19 mouse cellular contexts compared by ENCODE assay signal in genomic region chr5:28373498-28374427, GRCm38 (mm10). TPM values are rescaled to one million over a fixed set of nuclear protein-coding genes. Genes with fewer than 3 reads are reported as not detected.
A peak's percentile ranks its signal among the peaks of the same experiment; 100 is the strongest.
DNase-seq lines count a peak whose midpoint lies in the region; ATAC-seq and TF ChIP-seq lines count a peak whose summit lies in the region.
"Had no signal": no experiment of that assay in that cellular context is flagged by ENCODE, and none has a peak within 500 bp of the region (broad histone marks: within the 10 kb centered on the region; RNA-seq: fewer than 3 reads in every experiment).

No protein-coding gene starts in this region.

- peaks cover 1% of the 10 kb centered on the region for H3K36me3 ChIP-seq in kidney, adult 2 months (ENCODE audit: control insufficient read depth, insufficient read depth, low read length)
- H3K36me3 ChIP-seq in midbrain, embryonic 14.5 days (ENCODE audit: control insufficient read depth, insufficient read depth, low read length), result peaks cover 10% of the 10 kb centered on the region; the same call in 1 of the 2 replicates
- peaks cover 75% of the 10 kb centered on the region for H3K36me3 ChIP-seq in midbrain, embryonic 10.5 days
- 0 out of 2 replicates have a peak, but pooled peaks cover 7% of the 10 kb centered on the region for H3K36me3 ChIP-seq in intestine, embryonic 16.5 days (ENCODE audit: control insufficient read depth, insufficient read depth, low read length)

- no peak overlapping the region for H3K9ac ChIP-seq in midbrain, embryonic 14.5 days (replicated peaks; ENCODE audit: low read length)
- no peak overlapping the region for H3K9ac ChIP-seq in intestine, embryonic 16.5 days (ENCODE audit: low read depth, low read length)
- H3K9ac ChIP-seq: embryonic facial prominence, embryonic 12.5 days; kidney, embryonic 15.5 days; limb, embryonic 15.5 days; liver, postnatal 0 days; neural tube, embryonic 12.5 days had no signal

- H3K27me3 ChIP-seq in kidney, adult 2 months (replicated peaks; ENCODE audit: control insufficient read depth, insufficient read depth, low read length), result no peaks in the 10 kb centered on the region
- no peaks in the 10 kb centered on the region for H3K27me3 ChIP-seq in midbrain, embryonic 14.5 days (ENCODE audit: control insufficient read depth, insufficient read depth, low read length)
- no peaks in the 10 kb centered on the region for H3K27me3 ChIP-seq in midbrain, embryonic 10.5 days (ENCODE audit: low read depth, poor library complexity, severe bottlenecking)
- H3K27me3 ChIP-seq in intestine, embryonic 16.5 days (replicated peaks; ENCODE audit: control insufficient read depth, insufficient read depth, low read length), result no peaks in the 10 kb centered on the region
- H3K27me3 ChIP-seq: embryonic facial prominence, embryonic 12.5 days; kidney, embryonic 15.5 days; limb, embryonic 15.5 days; neural tube, embryonic 12.5 days had no signal

- TF ChIP-seq POLR2A in kidney, adult 2 months (IDR thresholded peaks at IDR 0.05; ENCODE audit: low read depth, low read length), result no peak

- H3K27ac ChIP-seq in kidney, adult 2 months (ENCODE audit: insufficient read depth, low read depth, low read length), result peak overlapping the region; percentile 35; the same call in 1 of the 2 replicates
- H3K27ac ChIP-seq in midbrain, embryonic 14.5 days (replicated peaks; ENCODE audit: low read depth, low read length), result peak overlapping the region; percentile 42
- H3K27ac ChIP-seq in midbrain, embryonic 10.5 days (replicated peaks), result no peak overlapping the region
- peak overlapping the region; percentile 63 for H3K27ac ChIP-seq in intestine, embryonic 16.5 days (ENCODE audit: low read length)
- H3K27ac ChIP-seq: embryonic facial prominence, embryonic 12.5 days; heart, adult 2 months; kidney, embryonic 15.5 days; limb, embryonic 15.5 days; neural tube, embryonic 12.5 days had no signal

- peaks cover 13% of the 10 kb centered on the region; the same call in 1 of the 2 replicates for H3K4me1 ChIP-seq in kidney, adult 2 months (ENCODE audit: control insufficient read depth, insufficient read depth, low read length)
- peaks cover 7% of the 10 kb centered on the region; the same call in 1 of the 2 replicates for H3K4me1 ChIP-seq in midbrain, embryonic 14.5 days (ENCODE audit: control insufficient read depth, insufficient read depth, low read length)
- H3K4me1 ChIP-seq in midbrain, embryonic 10.5 days, result no peaks in the 10 kb centered on the region; the same call in 1 of the 2 replicates
- peaks cover 3% of the 10 kb centered on the region; the same call in 1 of the 2 replicates for H3K4me1 ChIP-seq in intestine, embryonic 16.5 days (ENCODE audit: control insufficient read depth, insufficient read depth, low read length)
- H3K4me1 ChIP-seq: embryonic facial prominence, embryonic 12.5 days; kidney, embryonic 15.5 days; limb, embryonic 15.5 days; neural tube, embryonic 12.5 days had no signal

- no peak overlapping the region for H3K4me2 ChIP-seq in midbrain, embryonic 14.5 days (ENCODE audit: low read length)
- no peak overlapping the region for H3K4me2 ChIP-seq in intestine, embryonic 16.5 days (ENCODE audit: low read depth, low read length)
- H3K4me2 ChIP-seq: embryonic facial prominence, embryonic 12.5 days; kidney, embryonic 15.5 days; limb, embryonic 15.5 days; neural tube, embryonic 12.5 days had no signal

- no peak for ATAC-seq in midbrain, embryonic 14.5 days (ENCODE audit: low FRiP score, low TSS enrichment)
- ATAC-seq in intestine, embryonic 16.5 days, result peak; percentile 92
- ATAC-seq: liver, postnatal 0 days had no signal

- no peaks in the 10 kb centered on the region for H3K9me3 ChIP-seq in midbrain, embryonic 14.5 days (ENCODE audit: control insufficient read depth, low read length)
- H3K9me3 ChIP-seq in midbrain, embryonic 10.5 days (replicated peaks), result no peaks in the 10 kb centered on the region
- H3K9me3 ChIP-seq in intestine, embryonic 16.5 days (ENCODE audit: control insufficient read depth, low read length), result no peaks in the 10 kb centered on the region
- H3K9me3 ChIP-seq: embryonic facial prominence, embryonic 12.5 days; kidney, embryonic 15.5 days; limb, embryonic 15.5 days; neural tube, embryonic 12.5 days had no signal

- no peak for TF ChIP-seq CTCF in kidney, adult 2 months (conservative IDR thresholded peaks at IDR 0.05; ENCODE audit: insufficient read depth, insufficient read length, low read depth, low read length)

- no peak overlapping the region for H3K4me3 ChIP-seq in kidney, adult 2 months (ENCODE audit: insufficient read depth, low read depth, low read length)
- H3K4me3 ChIP-seq in midbrain, embryonic 14.5 days (replicated peaks; ENCODE audit: low read depth, low read length), result no peak overlapping the region
- H3K4me3 ChIP-seq in midbrain, embryonic 10.5 days, result no peak overlapping the region
- no peak overlapping the region for H3K4me3 ChIP-seq in intestine, embryonic 16.5 days (ENCODE audit: low read length)
- H3K4me3 ChIP-seq: embryonic facial prominence, embryonic 12.5 days; erythroblast, embryonic 14.5 days; heart, adult 2 months; kidney, embryonic 15.5 days; limb, embryonic 15.5 days; neural tube, embryonic 12.5 days had no signal

- DNase-seq in kidney, adult 2 months, result peak; percentile 46
- DNase-seq in kidney, adult 11 months, result no peak
- DNase-seq in midbrain, embryonic 14.5 days, result peak; percentile 17
- DNase-seq in midbrain, embryonic 10.5 days (ENCODE audit: low spot score), result no peak
- DNase-seq in cerebellum, adult 11 months, result no peak
- no peak for DNase-seq in right cerebral cortex, postnatal 4 days
- DNase-seq: adrenal gland, adult 2 months; gastrocnemius, postnatal 25 days; heart, adult 2 months; heart, postnatal 36 days; liver, postnatal 0 days; lung, postnatal 10 days; thymus, postnatal 14 days had no signal

- WGBS in kidney, adult 2 months, result 53% methylated on average over 2 of the region's 2 CpGs
- WGBS in midbrain, embryonic 14.5 days, result 69% methylated on average over 2 of the region's 2 CpGs
- WGBS in midbrain, embryonic 10.5 days, result 94% methylated on average over 2 of the region's 2 CpGs
- WGBS in intestine, embryonic 16.5 days, result 51% methylated on average over 2 of the region's 2 CpGs

RNA-seq across cellular contexts. Expression of gene Rbm33, which starts 56.8 kb away (rescaled TPM):
- polyA plus RNA-seq in kidney, adult 2 months (2012; rRNA removed), result 18.4 and 19.0 TPM in 2 replicates
- polyA plus RNA-seq in midbrain, embryonic 14.5 days (2014; fragmentation: Nextera tagmentation; extraction: Ambion mirVana), result 24.0 and 31.4 TPM in 2 replicates
- 13.2 and 15.3 TPM in 2 replicates for polyA plus RNA-seq in midbrain, embryonic 10.5 days (2016; fragmentation: Nextera tagmentation; extraction: Ambion mirVana)
- polyA plus RNA-seq in intestine, embryonic 16.5 days (2015; fragmentation: Nextera tagmentation; extraction: Ambion mirVana), result 6.5 and 6.8 TPM in 2 replicates

Comparison
In these comparisons a context has a peak if more than half of its experiments do, and no peak if none do; other contexts are left out.
1. DNase-seq: peak in kidney, adult 2 months (single experiment) and midbrain, embryonic 14.5 days (single experiment); none in kidney, adult 11 months (single experiment), midbrain, embryonic 10.5 days (single experiment), cerebellum, adult 11 months (single experiment) and right cerebral cortex, postnatal 4 days (single experiment).